Mouse (Mus musculus): Measurements from ENCODE around the gene Fam189a2. TPM values are rescaled to one million over a fixed set of nuclear protein-coding genes. Genes with fewer than 3 reads are reported as not detected.
A peak's percentile ranks its signal among the peaks of the same experiment; 100 is the strongest.

The Fam189a2 gene
- polyA plus RNA-seq, 1 experiment from 2014 or later: 1.2 TPM

DNA sequence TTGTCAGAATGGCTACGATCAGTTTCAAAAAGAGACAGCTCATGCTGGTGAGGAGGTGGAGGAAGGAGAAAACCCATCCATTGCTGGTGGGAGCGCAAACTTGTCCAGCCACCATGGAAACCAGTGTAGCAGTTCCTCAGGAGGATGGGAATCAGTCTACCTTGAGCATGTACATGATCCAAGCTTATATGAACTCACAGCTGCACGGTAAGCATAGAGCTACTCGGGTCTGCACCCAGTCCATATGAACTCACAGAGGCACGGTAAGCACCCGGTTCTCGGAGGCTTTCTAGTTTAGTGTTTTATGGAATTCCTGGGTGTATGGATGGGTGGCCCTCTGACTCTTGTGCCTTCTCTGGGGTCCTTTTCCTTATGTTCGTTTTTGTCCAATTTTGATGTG is 18.3 kb downstream of the Fam189a2 start:
- Histone ChIP-seq H3K9me3 (ENCODE audit: low read depth, low read length) (no peaks in the 10 kb centered on the region), H3K9ac (no peak overlapping the region), H3K4me3 (ENCODE audit: low read depth, low read length) (no peak overlapping the region), H3K27me3 (ENCODE audit: insufficient read depth, low read length) (no peaks in the 10 kb centered on the region), H3K4me2 (no peak overlapping the region), H3K27ac (ENCODE audit: low read depth) (no peak overlapping the region), H3K4me1 (ENCODE audit: insufficient read depth) (peaks cover 5% of the 10 kb centered on the region), H3K36me3 (ENCODE audit: insufficient read depth) (no peaks in the 10 kb centered on the region)
- DNase-seq (no peak), ATAC-seq (ENCODE audit: insufficient read depth) (no peak)
- no peak for TF ChIP-seq CTCF (IDR thresholded peaks at IDR 0.05; ENCODE audit: low read depth)
- 92% methylated on average over 8 of the region's 8 CpGs for WGBS

DNA sequence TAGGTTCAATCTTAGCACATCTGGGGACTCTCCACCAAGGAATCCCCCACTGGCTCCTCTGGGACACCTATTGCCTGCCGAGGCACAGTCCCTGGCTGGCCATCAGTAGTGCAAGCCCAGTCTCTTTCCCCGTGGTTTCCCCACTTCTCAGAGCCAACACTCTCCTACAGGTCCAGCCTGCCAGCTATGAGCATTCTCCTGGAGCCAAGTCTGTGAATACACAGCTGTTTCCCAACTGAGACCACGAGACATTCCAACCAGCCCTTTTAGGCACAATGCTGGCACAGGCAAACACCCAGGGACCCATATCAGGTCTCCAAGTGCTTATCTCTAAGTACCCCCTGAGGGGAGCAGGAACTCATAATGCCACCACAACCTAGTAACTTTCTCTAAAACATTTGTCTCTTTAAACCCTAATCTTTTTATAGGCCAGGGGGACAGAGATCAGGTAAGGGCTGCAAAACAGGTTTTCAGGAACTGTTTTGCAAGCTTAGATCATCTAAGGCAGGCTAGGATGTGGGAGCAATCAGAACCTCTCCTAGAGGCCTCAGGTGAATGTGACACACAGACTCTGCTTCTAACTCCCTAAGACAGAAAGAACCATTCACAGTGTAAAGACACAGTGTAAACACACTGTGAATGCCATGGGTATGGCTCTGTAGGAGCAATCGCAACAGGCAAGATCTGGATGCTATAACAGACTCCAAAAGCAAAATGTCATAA is 23.0 kb downstream of the Fam189a2 start:
- no peak overlapping the region for H3K9ac ChIP-seq
- peak; percentile 23 for DNase-seq
- H3K4me2 ChIP-seq: no peak overlapping the region
- ATAC-seq (ENCODE audit: insufficient read depth): peak; percentile 54; the same call in 1 of the 2 replicates
- H3K36me3 ChIP-seq (ENCODE audit: insufficient read depth): no peaks in the 10 kb centered on the region
- no peaks in the 10 kb centered on the region for H3K9me3 ChIP-seq (ENCODE audit: low read depth, low read length)
- 45% methylated on average over 4 of the region's 4 CpGs for WGBS
- no peak for TF ChIP-seq CTCF (IDR thresholded peaks at IDR 0.05; ENCODE audit: low read depth)
- H3K27me3 ChIP-seq (ENCODE audit: insufficient read depth, low read length): no peaks in the 10 kb centered on the region
- no peaks in the 10 kb centered on the region for H3K4me1 ChIP-seq (ENCODE audit: insufficient read depth)
- H3K4me3 ChIP-seq (ENCODE audit: low read depth, low read length): no peak overlapping the region
- H3K27ac ChIP-seq (ENCODE audit: low read depth): peak overlapping the region; percentile 70; the same call in 1 of the 2 replicates

DNA sequence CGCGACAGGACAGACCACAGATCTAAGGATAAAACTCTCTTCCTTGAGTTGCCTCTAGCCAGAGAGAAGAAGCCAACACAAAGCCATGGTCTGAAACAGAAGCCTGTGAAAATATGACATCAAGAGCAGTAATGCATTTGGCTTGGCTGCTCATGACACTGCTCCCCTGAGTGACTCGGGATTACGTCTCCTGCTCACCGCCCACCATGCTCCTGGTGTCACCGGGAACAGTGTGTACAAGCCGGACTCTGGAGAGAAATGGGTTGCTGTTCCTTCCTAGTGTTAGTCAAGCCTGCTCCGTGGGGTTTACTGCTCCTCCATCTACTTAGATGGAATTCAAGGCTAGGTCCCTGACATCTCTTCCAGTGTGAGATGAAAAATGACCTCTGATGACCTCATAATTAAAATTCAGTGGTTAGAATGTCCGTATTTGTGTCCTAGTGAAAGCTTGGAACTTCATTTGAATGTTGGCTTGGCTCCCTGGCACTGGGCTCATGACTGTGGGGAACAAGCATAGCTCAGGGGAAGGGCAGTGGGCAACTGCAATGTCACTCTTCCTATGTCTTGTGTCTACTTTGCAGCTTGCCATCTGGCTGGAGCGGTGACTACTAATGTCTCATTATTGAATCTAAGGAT is 23.7 kb downstream of the Fam189a2 start:
- TF ChIP-seq CTCF (IDR thresholded peaks at IDR 0.05; ENCODE audit: low read depth): no peak
- Histone ChIP-seq H3K9ac (no peak overlapping the region), H3K4me1 (ENCODE audit: insufficient read depth) (no peaks in the 10 kb centered on the region), H3K27ac (ENCODE audit: low read depth) (peak overlapping the region; percentile 70; the same call in 1 of the 2 replicates), H3K9me3 (ENCODE audit: low read depth, low read length) (no peaks in the 10 kb centered on the region), H3K4me3 (ENCODE audit: low read depth, low read length) (no peak overlapping the region), H3K4me2 (no peak overlapping the region), H3K27me3 (ENCODE audit: insufficient read depth, low read length) (no peaks in the 10 kb centered on the region), H3K36me3 (ENCODE audit: insufficient read depth) (no peaks in the 10 kb centered on the region)
- ATAC-seq (ENCODE audit: insufficient read depth) (no peak), DNase-seq (no peak)
- WGBS: 89% methylated on average over 10 of the region's 10 CpGs

DNA sequence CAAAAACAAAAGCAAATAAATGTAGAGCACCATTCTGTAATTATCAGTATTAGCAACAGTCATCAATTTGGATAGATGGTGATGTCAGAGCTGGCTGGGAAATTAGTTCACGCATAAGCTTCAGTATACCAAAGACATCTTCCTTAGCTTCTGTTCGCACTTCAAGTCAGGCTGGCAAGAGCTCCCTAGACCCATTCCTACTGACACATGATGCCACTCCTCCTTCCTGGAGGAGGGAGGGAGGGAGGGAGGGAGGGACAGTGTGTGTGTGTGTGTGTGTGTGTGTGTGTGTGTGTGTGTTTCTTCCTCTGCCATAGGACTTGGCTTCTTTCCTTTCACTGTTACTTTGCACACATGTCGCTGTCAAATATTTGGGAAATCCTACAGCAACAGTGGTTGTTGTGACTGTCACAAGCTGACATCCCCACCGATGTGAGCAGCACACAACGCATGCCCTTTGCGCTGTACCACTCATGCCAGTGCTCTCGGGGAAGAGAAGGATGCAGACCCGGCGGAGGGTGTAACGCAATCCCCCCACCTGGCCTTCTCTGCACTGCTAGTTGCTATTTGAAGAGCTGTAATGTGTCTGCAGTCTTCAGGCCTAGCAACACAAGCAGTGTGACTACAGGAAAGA is 34.9 kb downstream of the Fam189a2 start:
- H3K27ac ChIP-seq (ENCODE audit: low read depth): no peak overlapping the region
- H3K9me3 ChIP-seq (ENCODE audit: low read depth, low read length): no peaks in the 10 kb centered on the region
- no peak for TF ChIP-seq CTCF (IDR thresholded peaks at IDR 0.05; ENCODE audit: low read depth)
- ATAC-seq (ENCODE audit: insufficient read depth): no peak
- no peak overlapping the region for H3K4me2 ChIP-seq
- H3K4me3 ChIP-seq (ENCODE audit: low read depth, low read length): no peak overlapping the region
- WGBS: 75% methylated on average over 10 of the region's 10 CpGs
- H3K9ac ChIP-seq: no peak overlapping the region
- no peaks in the 10 kb centered on the region for H3K4me1 ChIP-seq (ENCODE audit: insufficient read depth)
- no peak for DNase-seq
- H3K36me3 ChIP-seq (ENCODE audit: insufficient read depth): no peaks in the 10 kb centered on the region
- no peaks in the 10 kb centered on the region for H3K27me3 ChIP-seq (ENCODE audit: insufficient read depth, low read length)

DNA sequence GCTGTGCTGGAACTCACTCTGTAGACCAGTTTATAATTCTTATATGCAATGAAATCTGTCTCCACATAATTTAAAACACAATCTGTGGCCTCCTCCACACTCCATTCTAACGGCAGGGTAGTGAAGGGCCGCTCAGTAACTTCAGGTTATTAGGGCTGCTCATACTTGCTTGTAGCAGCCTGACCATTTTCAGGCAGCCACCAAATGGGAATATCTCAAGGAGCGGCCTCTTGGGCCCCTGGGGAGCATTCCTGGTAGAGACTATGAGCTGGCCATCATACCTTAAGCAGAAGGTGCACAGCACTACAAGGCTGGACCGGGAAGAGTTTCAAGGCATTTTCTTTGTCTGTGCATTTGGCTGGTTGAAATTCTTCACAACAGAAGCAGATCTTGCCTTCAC is 42.7 kb downstream of the Fam189a2 start:
- DNase-seq: no peak
- no peaks in the 10 kb centered on the region for H3K4me1 ChIP-seq (ENCODE audit: insufficient read depth)
- no peaks in the 10 kb centered on the region for H3K36me3 ChIP-seq (ENCODE audit: insufficient read depth)
- H3K27me3 ChIP-seq (ENCODE audit: insufficient read depth, low read length): no peaks in the 10 kb centered on the region
- ATAC-seq (ENCODE audit: insufficient read depth): no peak
- H3K9ac ChIP-seq: no peak overlapping the region
- no peak overlapping the region for H3K4me2 ChIP-seq
- no peak overlapping the region for H3K4me3 ChIP-seq (ENCODE audit: low read depth, low read length)
- H3K9me3 ChIP-seq (ENCODE audit: low read depth, low read length): no peaks in the 10 kb centered on the region
- H3K27ac ChIP-seq (ENCODE audit: low read depth): no peak overlapping the region
- no peak for TF ChIP-seq CTCF (IDR thresholded peaks at IDR 0.05; ENCODE audit: low read depth)
- WGBS: 80% methylated on average over 4 of the region's 4 CpGs

DNA sequence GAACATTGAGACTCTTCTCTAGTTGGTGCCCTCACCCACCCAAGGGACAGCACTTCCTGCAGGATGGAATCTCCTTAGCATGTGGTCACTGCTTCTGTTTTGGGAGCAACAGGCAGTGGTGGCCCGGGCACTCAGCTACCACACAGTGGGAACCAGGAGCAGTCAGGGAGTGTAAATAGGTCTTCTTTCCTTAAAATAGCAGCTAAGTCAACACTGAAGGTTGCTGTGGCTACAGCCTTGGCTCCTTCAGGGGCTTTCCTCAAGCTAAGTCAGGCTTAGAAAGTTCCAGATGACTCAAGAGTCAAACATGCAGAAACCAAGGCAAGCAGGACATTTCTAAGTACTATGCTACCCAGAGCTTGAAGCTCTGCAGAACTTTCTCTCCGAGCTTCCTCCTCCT is 43.5 kb downstream of the Fam189a2 start:
- WGBS: 45% methylated on average over 2 of the region's 2 CpGs
- Histone ChIP-seq H3K4me2 (no peak overlapping the region), H3K4me3 (ENCODE audit: low read depth, low read length) (no peak overlapping the region), H3K4me1 (ENCODE audit: insufficient read depth) (no peaks in the 10 kb centered on the region), H3K27me3 (ENCODE audit: insufficient read depth, low read length) (no peaks in the 10 kb centered on the region), H3K9me3 (ENCODE audit: low read depth, low read length) (no peaks in the 10 kb centered on the region), H3K36me3 (ENCODE audit: insufficient read depth) (no peaks in the 10 kb centered on the region), H3K27ac (ENCODE audit: low read depth) (no peak overlapping the region), H3K9ac (no peak overlapping the region)
- TF ChIP-seq CTCF (IDR thresholded peaks at IDR 0.05; ENCODE audit: low read depth): no peak
- ATAC-seq (ENCODE audit: insufficient read depth) (no peak), DNase-seq (no peak)

DNA sequence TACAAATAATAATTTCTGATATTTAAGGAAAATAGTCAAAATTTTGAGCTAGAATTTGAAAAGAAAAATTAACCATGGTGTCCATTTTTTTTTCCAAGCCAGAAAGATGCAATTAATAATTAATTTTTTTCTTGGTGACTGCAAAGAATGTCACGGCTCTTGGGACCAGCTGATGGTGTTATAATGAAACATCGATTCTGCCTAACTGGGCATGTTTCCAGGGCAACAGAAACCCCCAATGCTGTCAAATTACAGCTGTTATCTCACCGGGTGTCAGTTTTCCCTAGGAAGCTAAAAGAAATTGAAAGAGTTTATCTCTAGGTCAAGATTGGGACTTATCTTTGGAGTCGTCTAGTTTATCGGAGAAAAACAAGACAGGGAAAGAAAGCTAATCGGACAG is 46.6 kb downstream of the Fam189a2 start:
- Histone ChIP-seq H3K36me3 (ENCODE audit: insufficient read depth) (no peaks in the 10 kb centered on the region), H3K27ac (ENCODE audit: low read depth) (no peak overlapping the region), H3K4me3 (ENCODE audit: low read depth, low read length) (no peak overlapping the region), H3K4me1 (ENCODE audit: insufficient read depth) (no peaks in the 10 kb centered on the region), H3K9me3 (ENCODE audit: low read depth, low read length) (no peaks in the 10 kb centered on the region), H3K4me2 (no peak overlapping the region), H3K9ac (no peak overlapping the region), H3K27me3 (ENCODE audit: insufficient read depth, low read length) (no peaks in the 10 kb centered on the region)
- no peak for DNase-seq
- no peak for ATAC-seq (ENCODE audit: insufficient read depth)
- WGBS: 19% methylated on average over 6 of the region's 6 CpGs
- no peak for TF ChIP-seq CTCF (IDR thresholded peaks at IDR 0.05; ENCODE audit: low read depth)
